Mouse (Mus musculus) lung, postnatal 0 days (tissue): Measurements from ENCODE around the gene Cisd2. TPM values are rescaled to one million over a fixed set of nuclear protein-coding genes. Genes with fewer than 3 reads are reported as not detected.

ENCODE experiments used
- ATAC-seq: fragments of 200-750 bp; cut with Nextera tagmentation; 2 replicates; pipeline ENCODE4 v1.8.0; 2017; ENCODE audit warnings: moderate library complexity
- DNase-seq: peaks from one replicate; pipeline ENCODE4 v3.0.0-alpha.2; 2016; ENCODE audit warnings: low spot score
- H3K27ac ChIP-seq: fragments of 300-500 bp; sonication (generic); 2 replicates; pipeline ENCODE4 v1.5.1; 2014; ENCODE audit warnings: antibody characterized with exemption, mild to moderate bottlenecking, low read length, mixed read lengths
- H3K27me3 ChIP-seq: fragments of 300-500 bp; sonication (generic); replicated peaks from 2 replicates; pipeline ENCODE4 v1.6.1; 2014; ENCODE audit warnings: low read length, mixed read lengths; ENCODE audit not compliant: insufficient read depth
- H3K36me3 ChIP-seq: fragments of 300-500 bp; sonication (generic); 2 replicates; pipeline ENCODE4 v1.6.1; 2014; ENCODE audit warnings: low read length, mixed read lengths; ENCODE audit not compliant: insufficient read depth
- H3K4me1 ChIP-seq: fragments of 300-500 bp; sonication (generic); 2 replicates; pipeline ENCODE4 v1.6.1; 2014; ENCODE audit warnings: antibody characterized with exemption, low read depth, low read length, mixed read lengths; ENCODE audit not compliant: insufficient read depth
- H3K4me2 ChIP-seq: fragments of 300-500 bp; sonication (generic); replicated peaks from 2 replicates; pipeline ENCODE4 v1.6.1; 2014; ENCODE audit warnings: low read depth, mild to moderate bottlenecking, low read length, moderate library complexity, mixed read lengths
- H3K4me3 ChIP-seq: fragments of 300-500 bp; sonication (generic); 2 replicates; pipeline ENCODE4 v1.5.1; 2014; ENCODE audit warnings: low read depth, low read length
- H3K9ac ChIP-seq: fragments of 300-500 bp; sonication (generic); replicated peaks from 2 replicates; pipeline ENCODE4 v1.6.1; 2014; ENCODE audit warnings: low read depth, mild to moderate bottlenecking
- H3K9me3 ChIP-seq: fragments of 300-500 bp; sonication (generic); 2 replicates; pipeline ENCODE4 v1.6.1; 2016; ENCODE audit warnings: low read length, mixed read lengths
- CTCF ChIP-seq: IDR thresholded peaks from 2 replicates; pipeline ENCODE4 v1.5.1; 2016; ENCODE audit warnings: antibody characterized with exemption, mild to moderate bottlenecking
- EP300 ChIP-seq: IDR thresholded peaks from 2 replicates; pipeline ENCODE4 v1.6.1; 2016; ENCODE audit warnings: antibody characterized with exemption, mild to moderate bottlenecking, control low read depth
- WGBS: fragments of 180-500 bp; shearing (Covaris S2); extraction: QIAGEN DNeasy Blood & Tissue Kit; methylation state at CpG from one replicate; pipeline ENCODE4 v1.1.7; 2014; 5-methylcytosine and 5-hydroxymethylcytosine counted together
- polyA plus RNA-seq: library from polyadenylated mRNA; unstranded; fragments of >200 nt; fragmentation: Nextera tagmentation; extraction: Ambion mirVana; gene quantifications from 2 replicates; pipeline ENCODE4 v1.2.1, GENCODE M21; 2015

Gene Cisd2
- polyA plus RNA-seq, 1 experiment from 2014 or later: 34.8 TPM

- WGBS: 83% methylated on average over 9 of the region's 9 CpGs
- TF ChIP-seq EP300 (no peak), CTCF (no peak)
Measured at GRCm38 (mm10) chr3:135420542-135421309, 3.0 kb downstream of the Cisd2 start.

GRCm38 (mm10) chr3:135417799-135418198 is 5.9 kb downstream of the Cisd2 start:
- Histone ChIP-seq H3K4me1 (no peaks in the 10 kb centered on the region), H3K36me3 (no peaks in the 10 kb centered on the region), H3K27me3 (no peaks in the 10 kb centered on the region), H3K9ac (no peak overlapping the region), H3K4me3 (no peak overlapping the region), H3K9me3 (no peaks in the 10 kb centered on the region), H3K4me2 (no peak overlapping the region), H3K27ac (no peak overlapping the region)
- ATAC-seq: no peak
- DNase-seq: no peak
- 68% methylated on average over 3 of the region's 3 CpGs for WGBS
- no peak for TF ChIP-seq EP300
- TF ChIP-seq CTCF: no peak

More at GRCm38 (mm10) chr3:135420542-135421309, 3.0 kb downstream of the Cisd2 start:
- no peaks in the 10 kb centered on the region for H3K4me1 ChIP-seq
- H3K9ac ChIP-seq: no peak overlapping the region
- DNase-seq: no peak
- no peak for ATAC-seq
- no peak overlapping the region for H3K4me3 ChIP-seq
- no peaks in the 10 kb centered on the region for H3K9me3 ChIP-seq
- H3K27ac ChIP-seq: no peak overlapping the region
- no peak overlapping the region for H3K4me2 ChIP-seq
- H3K27me3 ChIP-seq: no peaks in the 10 kb centered on the region
- H3K36me3 ChIP-seq: no peaks in the 10 kb centered on the region

GRCm38 (mm10) chr3:135417245-135417644 is 6.5 kb downstream of the Cisd2 start:
- Histone ChIP-seq H3K36me3 (no peaks in the 10 kb centered on the region), H3K4me2 (no peak overlapping the region), H3K27ac (no peak overlapping the region), H3K4me3 (no peak overlapping the region), H3K4me1 (no peaks in the 10 kb centered on the region), H3K9ac (no peak overlapping the region), H3K27me3 (no peaks in the 10 kb centered on the region), H3K9me3 (no peaks in the 10 kb centered on the region)
- WGBS: 83% methylated on average over 3 of the region's 3 CpGs
- TF ChIP-seq EP300 (no peak), CTCF (no peak)
- ATAC-seq: no peak
- DNase-seq: no peak

GRCm38 (mm10) chr3:135411824-135412223 is 11.9 kb downstream of the Cisd2 start:
- no peak for ATAC-seq
- no peak overlapping the region for H3K9ac ChIP-seq

GRCm38 (mm10) chr3:135411056-135411455 is 12.7 kb downstream of the Cisd2 start:
- no peaks in the 10 kb centered on the region for H3K9me3 ChIP-seq
- H3K4me3 ChIP-seq: no peak overlapping the region
- H3K9ac ChIP-seq: no peak overlapping the region
- no peaks in the 10 kb centered on the region for H3K4me1 ChIP-seq
- no peaks in the 10 kb centered on the region for H3K36me3 ChIP-seq
- no peaks in the 10 kb centered on the region for H3K27me3 ChIP-seq
- H3K4me2 ChIP-seq: no peak overlapping the region
- no peak for DNase-seq
- TF ChIP-seq EP300: no peak
- no peak for TF ChIP-seq CTCF
- WGBS: 87% methylated on average over 12 of the region's 12 CpGs
- H3K27ac ChIP-seq: no peak overlapping the region
- ATAC-seq: no peak

More at GRCm38 (mm10) chr3:135411824-135412223, 11.9 kb downstream of the Cisd2 start:
- no peaks in the 10 kb centered on the region for H3K4me1 ChIP-seq
- no peak for DNase-seq
- no peaks in the 10 kb centered on the region for H3K36me3 ChIP-seq
- no peak overlapping the region for H3K4me3 ChIP-seq
- H3K4me2 ChIP-seq: no peak overlapping the region
- no peak overlapping the region for H3K27ac ChIP-seq
- no peak for TF ChIP-seq EP300
- TF ChIP-seq CTCF: no peak
- WGBS: 48% methylated on average over 9 of the region's 9 CpGs
- H3K27me3 ChIP-seq: no peaks in the 10 kb centered on the region
- no peaks in the 10 kb centered on the region for H3K9me3 ChIP-seq

GRCm38 (mm10) chr3:135409219-135409618 is 14.5 kb downstream of the Cisd2 start:
- TF ChIP-seq CTCF (peak; percentile 29), EP300 (no peak)
- H3K9me3 ChIP-seq: no peaks in the 10 kb centered on the region
- no peak overlapping the region for H3K4me2 ChIP-seq
- no peaks in the 10 kb centered on the region for H3K27me3 ChIP-seq
- H3K4me3 ChIP-seq: no peak overlapping the region
- DNase-seq (no peak), ATAC-seq (no peak)
- 96% methylated on average over 5 of the region's 5 CpGs for WGBS
- no peaks in the 10 kb centered on the region for H3K4me1 ChIP-seq
- H3K9ac ChIP-seq: no peak overlapping the region
- no peak overlapping the region for H3K27ac ChIP-seq
- no peaks in the 10 kb centered on the region for H3K36me3 ChIP-seq
